Mouse (Mus musculus): ENCODE measurements around the gene Mto1. TPM values are rescaled to one million over a fixed set of nuclear protein-coding genes. Genes with fewer than 3 reads are reported as not detected.
"Not testable (repeated sequence)": the region's sequence is repeated elsewhere in the genome, so short reads cannot be mapped to it uniquely, and the experiment has no call there.

Gene Mto1
- polyA plus RNA-seq, 1 experiment: 5.6 TPM

GRCm38 (mm10) chr9:78481423-78482331 is 33.7 kb downstream of the Mto1 start:
- TF ChIP-seq GATA1 (IDR thresholded peaks at IDR 0.05; ENCODE audit: borderline replicate concordance, low read length) (no peak), FLI1 (IDR thresholded peaks at IDR 0.05; ENCODE audit: low read length) (no peak)
- Histone ChIP-seq H3K9me3 (no peaks in the 10 kb centered on the region), H3K36me3 (replicated peaks; ENCODE audit: low read length) (peaks cover 34% of the 10 kb centered on the region), H3K4me3 (replicated peaks) (peak overlapping the region; percentile 99), H3K4me1 (peaks cover 22% of the 10 kb centered on the region), H3K27me3 (replicated peaks) (no peaks in the 10 kb centered on the region)

GRCm38 (mm10) chr9:78482386-78482785 is 34.4 kb downstream of the Mto1 start:
- H3K9me3 ChIP-seq: no peaks in the 10 kb centered on the region
- H3K27me3 ChIP-seq (replicated peaks): no peaks in the 10 kb centered on the region
- peak overlapping the region; percentile 99 for H3K4me3 ChIP-seq (replicated peaks)
- no peak for TF ChIP-seq FLI1 (IDR thresholded peaks at IDR 0.05; ENCODE audit: low read length)
- TF ChIP-seq GATA1 (IDR thresholded peaks at IDR 0.05; ENCODE audit: borderline replicate concordance, low read length): no peak
- H3K36me3 ChIP-seq (replicated peaks; ENCODE audit: low read length): peaks cover 26% of the 10 kb centered on the region
- peaks cover 21% of the 10 kb centered on the region for H3K4me1 ChIP-seq

GRCm38 (mm10) chr9:78484660-78485059 is 36.7 kb downstream of the Mto1 start:
- peaks cover 18% of the 10 kb centered on the region for H3K4me1 ChIP-seq
- no peak overlapping the region for H3K4me3 ChIP-seq (replicated peaks)
- H3K27me3 ChIP-seq (replicated peaks): no peaks in the 10 kb centered on the region
- no peaks in the 10 kb centered on the region for H3K9me3 ChIP-seq
- no peak for TF ChIP-seq FLI1 (IDR thresholded peaks at IDR 0.05; ENCODE audit: low read length)
- peaks cover 7% of the 10 kb centered on the region for H3K36me3 ChIP-seq (replicated peaks; ENCODE audit: low read length)

- not testable (repeated sequence) for H3K4me3 ChIP-seq (replicated peaks); H3K27me3 ChIP-seq (replicated peaks); H3K9me3 ChIP-seq; H3K36me3 ChIP-seq (replicated peaks; ENCODE audit: low read length)
- peaks cover 20% of the 10 kb centered on the region for H3K4me1 ChIP-seq
Measured at GRCm38 (mm10) chr9:78488021-78488420, 40.0 kb downstream of the Mto1 start.

GRCm38 (mm10) chr9:78488890-78489420 is 40.9 kb downstream of the Mto1 start, which contains the start of gene Eef1a1:
Gene Eef1a1 (minus strand): TSS chr9:78489151.
- Histone ChIP-seq H3K9me3 (no peaks in the 10 kb centered on the region), H3K27me3 (replicated peaks) (peaks cover 2% of the 10 kb centered on the region), H3K4me1 (peaks cover 20% of the 10 kb centered on the region), H3K4me3 (replicated peaks) (peak within 1 kb of the TSS; percentile 88), H3K36me3 (replicated peaks; ENCODE audit: low read length) (no peaks in the 10 kb centered on the region)
- TF ChIP-seq GATA1 (IDR thresholded peaks at IDR 0.05; ENCODE audit: borderline replicate concordance, low read length) (no peak), FLI1 (IDR thresholded peaks at IDR 0.05; ENCODE audit: low read length) (no peak)

- Histone ChIP-seq H3K36me3 (replicated peaks; ENCODE audit: low read length) (no peaks in the 10 kb centered on the region), H3K4me3 (replicated peaks) (no peak overlapping the region), H3K27me3 (replicated peaks) (peaks cover 6% of the 10 kb centered on the region), H3K9me3 (no peaks in the 10 kb centered on the region), H3K4me1 (peaks cover 20% of the 10 kb centered on the region)
- TF ChIP-seq GATA1 (IDR thresholded peaks at IDR 0.05; ENCODE audit: borderline replicate concordance, low read length): no peak
Measured at GRCm38 (mm10) chr9:78491169-78491568, 43.2 kb downstream of the Mto1 start.

GRCm38 (mm10) chr9:78492254-78492653 is 44.2 kb downstream of the Mto1 start:
- TF ChIP-seq FLI1 (IDR thresholded peaks at IDR 0.05; ENCODE audit: low read length): no peak
- no peak for TF ChIP-seq GATA1 (IDR thresholded peaks at IDR 0.05; ENCODE audit: borderline replicate concordance, low read length)
- Histone ChIP-seq H3K27me3 (replicated peaks) (peaks cover 6% of the 10 kb centered on the region), H3K9me3 (no peaks in the 10 kb centered on the region), H3K4me3 (replicated peaks) (no peak overlapping the region), H3K36me3 (replicated peaks; ENCODE audit: low read length) (no peaks in the 10 kb centered on the region), H3K4me1 (peaks cover 20% of the 10 kb centered on the region)

- no peaks in the 10 kb centered on the region for H3K36me3 ChIP-seq (replicated peaks; ENCODE audit: low read length)
- peaks cover 6% of the 10 kb centered on the region for H3K27me3 ChIP-seq (replicated peaks)
- no peaks in the 10 kb centered on the region for H3K9me3 ChIP-seq
- H3K4me3 ChIP-seq (replicated peaks): no peak overlapping the region
- peaks cover 20% of the 10 kb centered on the region for H3K4me1 ChIP-seq
- TF ChIP-seq GATA1 (IDR thresholded peaks at IDR 0.05; ENCODE audit: borderline replicate concordance, low read length) (no peak), FLI1 (IDR thresholded peaks at IDR 0.05; ENCODE audit: low read length) (no peak)
Measured at GRCm38 (mm10) chr9:78493171-78493570, 45.2 kb downstream of the Mto1 start.

GRCm38 (mm10) chr9:78500386-78500785 is 52.4 kb downstream of the Mto1 start:
- Histone ChIP-seq H3K9me3 (no peaks in the 10 kb centered on the region), H3K4me3 (replicated peaks) (no peak overlapping the region), H3K4me1 (peaks cover 12% of the 10 kb centered on the region), H3K36me3 (replicated peaks; ENCODE audit: low read length) (no peaks in the 10 kb centered on the region), H3K27me3 (replicated peaks) (peaks cover 15% of the 10 kb centered on the region)
- TF ChIP-seq FLI1 (IDR thresholded peaks at IDR 0.05; ENCODE audit: low read length) (no peak), GATA1 (IDR thresholded peaks at IDR 0.05; ENCODE audit: borderline replicate concordance, low read length) (no peak)

GRCm38 (mm10) chr9:78501284-78501683 is 53.3 kb downstream of the Mto1 start:
- Histone ChIP-seq H3K4me3 (replicated peaks) (no peak overlapping the region), H3K4me1 (peaks cover 18% of the 10 kb centered on the region), H3K9me3 (no peaks in the 10 kb centered on the region), H3K27me3 (replicated peaks) (peaks cover 18% of the 10 kb centered on the region), H3K36me3 (replicated peaks; ENCODE audit: low read length) (no peaks in the 10 kb centered on the region)
- no peak for TF ChIP-seq FLI1 (IDR thresholded peaks at IDR 0.05; ENCODE audit: low read length)
- TF ChIP-seq GATA1 (IDR thresholded peaks at IDR 0.05; ENCODE audit: borderline replicate concordance, low read length): no peak
